8 mouse cellular contexts compared by ENCODE assay signal in the genomic region with DNA sequence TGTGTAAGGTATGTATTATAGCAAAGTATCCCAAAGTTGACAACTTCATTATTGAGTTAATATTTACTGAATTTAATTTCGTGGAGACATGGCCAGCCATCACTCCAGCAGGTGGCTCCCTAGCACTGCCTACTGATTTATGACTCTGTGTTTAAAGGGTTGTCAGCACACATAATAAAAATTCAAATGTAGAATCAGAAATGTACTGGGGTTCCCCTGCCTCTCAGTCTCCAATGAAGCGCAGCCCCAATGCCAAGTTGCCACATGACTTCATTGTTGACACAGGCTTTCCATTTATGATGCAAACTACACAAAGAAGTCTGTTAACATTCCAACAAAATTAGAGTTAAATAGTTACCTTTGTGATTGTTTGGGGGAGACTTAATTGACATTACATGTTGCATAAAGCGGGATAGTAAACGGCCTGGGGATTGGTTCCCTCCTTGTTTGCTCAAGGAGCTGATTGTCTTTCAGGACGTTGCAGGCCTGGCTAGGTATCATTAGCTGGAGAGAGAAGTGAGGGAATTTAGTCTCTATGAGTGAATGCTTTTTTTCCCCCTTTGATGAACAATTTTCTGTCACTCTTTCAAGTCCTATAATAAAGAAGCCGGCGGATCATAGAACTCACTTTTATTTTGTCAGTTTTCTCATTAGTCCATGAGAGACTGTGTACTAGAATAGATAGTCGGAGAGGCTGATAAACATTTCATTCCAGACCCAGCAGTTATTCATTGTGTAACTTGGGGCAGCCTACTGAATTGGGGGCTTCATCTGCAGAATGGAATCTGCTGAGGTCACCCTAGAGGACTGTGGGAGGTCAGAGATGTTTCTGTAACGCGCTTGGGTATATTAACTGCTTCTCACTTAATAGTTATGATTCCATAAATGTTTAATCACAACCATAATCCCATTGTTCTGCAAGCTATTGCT.
A peak's percentile ranks its signal among the peaks of the same experiment; 100 is the strongest.
DNase-seq lines count a peak whose midpoint lies in the region; ATAC-seq and TF ChIP-seq lines count a peak whose summit lies in the region.
"Had no signal": no experiment of that assay in that cellular context is flagged by ENCODE, and none has a peak within 500 bp of the region (broad histone marks: within the 10 kb centered on the region; RNA-seq: fewer than 3 reads in every experiment).

No protein-coding gene starts in this region.

- 0 out of 2 replicates have a peak, but pooled peaks cover 2% of the 10 kb centered on the region for H3K4me1 ChIP-seq in lung, embryonic 14.5 days (ENCODE audit: insufficient read depth)
- H3K4me1 ChIP-seq: limb, embryonic 13.5 days had no signal

- 50% methylated on average over 10 of the region's 10 CpGs for WGBS in lung, embryonic 14.5 days

- intact Hi-C loops in left cerebral cortex, adult 2 months (cut with DNase I): loop anchor here (5.0 to 10.0 kb wide), 2 partner anchors 585 to 1598 kb away; no protein-coding TSS in a partner anchor

- no peaks in the 10 kb centered on the region for H3K27me3 ChIP-seq in lung, embryonic 14.5 days (ENCODE audit: insufficient read depth, low read length)
- H3K27me3 ChIP-seq: limb, embryonic 13.5 days had no signal

- no peak overlapping the region for H3K27ac ChIP-seq in lung, embryonic 14.5 days (ENCODE audit: low read depth)
- no peak overlapping the region for H3K27ac ChIP-seq in left cerebral cortex, adult 2 months
- H3K27ac ChIP-seq: limb, embryonic 13.5 days had no signal

- H3K4me3 ChIP-seq in lung, embryonic 14.5 days (ENCODE audit: low read depth, low read length): no peak overlapping the region
- H3K4me3 ChIP-seq in left cerebral cortex, adult 2 months: no peak overlapping the region
- H3K4me3 ChIP-seq: limb, embryonic 13.5 days had no signal

- no peaks in the 10 kb centered on the region for H3K36me3 ChIP-seq in lung, embryonic 14.5 days (ENCODE audit: insufficient read depth)
- H3K36me3 ChIP-seq: limb, embryonic 13.5 days had no signal

- ATAC-seq in lung, embryonic 14.5 days (ENCODE audit: insufficient read depth): peak; percentile 41; the same call in 1 of the 2 replicates
- ATAC-seq in frontal cortex, adult (ENCODE audit: low TSS enrichment): peak; percentile 50; the same call in 1 of the 2 replicates

- no peak overlapping the region for H3K9ac ChIP-seq in lung, embryonic 14.5 days
- H3K9ac ChIP-seq: limb, embryonic 13.5 days had no signal

- TF ChIP-seq CTCF in lung, embryonic 14.5 days (IDR thresholded peaks at IDR 0.05; ENCODE audit: low read depth): peak; percentile 61
- peak; percentile 68 for TF ChIP-seq CTCF in left cerebral cortex, adult 2 months (IDR thresholded peaks at IDR 0.05)

- no peak overlapping the region for H3K4me2 ChIP-seq in lung, embryonic 14.5 days
- H3K4me2 ChIP-seq: limb, embryonic 13.5 days had no signal

- DNase-seq in lung, embryonic 14.5 days: peak; percentile 62
- no peak for DNase-seq in lung, postnatal 25 days (ENCODE audit: low spot score)
- DNase-seq in cerebellum, postnatal 36 days: peak; percentile 9 to 11
- DNase-seq in left cerebral cortex, adult 2 months (ENCODE audit: extremely low spot score in 1 of 2, low spot score in 2 of 2): peak; percentile 37 to 46
- DNase-seq in spleen, postnatal 36 days (ENCODE audit: low spot score in 2 of 2): no peak
- no peak for DNase-seq in spleen, postnatal 14 days (ENCODE audit: low spot score in 2 of 2)

- H3K9me3 ChIP-seq in lung, embryonic 14.5 days (ENCODE audit: low read depth, low read length): no peaks in the 10 kb centered on the region
- H3K9me3 ChIP-seq: limb, embryonic 13.5 days had no signal

Comparison
In these comparisons a context has a peak if more than half of its experiments do, and no peak if none do; other contexts are left out.
1. DNase-seq: peak in lung, embryonic 14.5 days (single experiment), cerebellum, postnatal 36 days (2 of 2) and left cerebral cortex, adult 2 months (2 of 2); none in lung, postnatal 25 days (single experiment), spleen, postnatal 36 days (0 of 2) and spleen, postnatal 14 days (0 of 2).